Mouse (Mus musculus): ENCODE results near the gene Zbtb5.

- TF ChIP-seq GATA1 (IDR thresholded peaks at IDR 0.05; ENCODE audit: low read depth, low read length) (no peak), POLR2A (IDR thresholded peaks at IDR 0.05; ENCODE audit: control insufficient read depth in 1 of 2, insufficient read depth in 1 of 2, low read depth in 1 of 2, low read length in 2 of 2, poor library complexity in 1 of 2) (no peak), CTCF (IDR thresholded peaks at IDR 0.05 in 2 of 3, conservative IDR thresholded peaks at IDR 0.05 in 1 of 3; ENCODE audit: control insufficient read depth in 1 of 3, insufficient read depth in 1 of 3, low read depth in 2 of 3, low read length in 3 of 3, poor library complexity in 1 of 3, severe bottlenecking in 1 of 3) (no peak), UBTF (IDR thresholded peaks at IDR 0.05; ENCODE audit: borderline replicate concordance, insufficient read depth, low read depth, low read length) (no peak), USF2 (IDR thresholded peaks at IDR 0.05; ENCODE audit: borderline replicate concordance in 1 of 2, insufficient read depth in 1 of 2, low read depth in 1 of 2, low read length in 2 of 2) (no peak), ZMIZ1 (IDR thresholded peaks at IDR 0.05; ENCODE audit: low read depth, low read length) (no peak), JUND (IDR thresholded peaks at IDR 0.05; ENCODE audit: low read depth, low read length) (no peak), MEF2A (IDR thresholded peaks at IDR 0.05; ENCODE audit: extremely low read depth, insufficient replicate concordance, low read depth, low read length, poor library complexity, severe bottlenecking) (no peak), SIN3A (IDR thresholded peaks at IDR 0.05; ENCODE audit: low read length) (no peak), POLR2AphosphoS2 (IDR thresholded peaks at IDR 0.05; ENCODE audit: low read length) (no peak), CHD2 (IDR thresholded peaks at IDR 0.05; ENCODE audit: low read length) (no peak), MAFK (IDR thresholded peaks at IDR 0.05; ENCODE audit: borderline replicate concordance, low read depth, low read length) (no peak)
Observed at GRCm38 (mm10) chr4:44965736-44966135, 46.5 kb downstream of the Zbtb5 start.
